Mouse (Mus musculus): ENCODE measurements around the gene Igf2bp3. TPM values are rescaled to one million over a fixed set of nuclear protein-coding genes. Genes with fewer than 3 reads are reported as not detected.

The Igf2bp3 gene
- total RNA-seq, 2 experiments from 2014 or later = 0.02 TPM; not detected in 1

GRCm38 (mm10) chr6:49176018-49176417, 38.7 kb downstream of the Igf2bp3 start:
- ATAC-seq (ENCODE audit: poor library complexity, severe bottlenecking) = peak; percentile 59; the same call in 1 of the 2 replicates

GRCm38 (mm10) chr6:49174616-49175015, 40.1 kb downstream of the Igf2bp3 start:
- ATAC-seq (ENCODE audit: poor library complexity, severe bottlenecking) = no peak

GRCm38 (mm10) chr6:49173674-49174073, 41.1 kb downstream of the Igf2bp3 start:
- no peak for ATAC-seq (ENCODE audit: poor library complexity, severe bottlenecking)

GRCm38 (mm10) chr6:49173265-49173664, 41.5 kb downstream of the Igf2bp3 start:
- no peak for ATAC-seq (ENCODE audit: poor library complexity, severe bottlenecking)

GRCm38 (mm10) chr6:49171216-49171615, 43.5 kb downstream of the Igf2bp3 start:
- ATAC-seq (ENCODE audit: poor library complexity, severe bottlenecking) = no peak

- ATAC-seq (ENCODE audit: poor library complexity, severe bottlenecking) = no peak
These were observed 46.1 kb downstream of the Igf2bp3 start for GRCm38 (mm10) chr6:49168648-49169047.

- ATAC-seq (ENCODE audit: poor library complexity, severe bottlenecking) = no peak
These were observed 47.4 kb downstream of the Igf2bp3 start for GRCm38 (mm10) chr6:49167406-49167805.

GRCm38 (mm10) chr6:49166318-49166717, 48.4 kb downstream of the Igf2bp3 start:
- ATAC-seq (ENCODE audit: poor library complexity, severe bottlenecking) = no peak

GRCm38 (mm10) chr6:49165855-49166254, 48.9 kb downstream of the Igf2bp3 start:
- no peak for ATAC-seq (ENCODE audit: poor library complexity, severe bottlenecking)

GRCm38 (mm10) chr6:49165101-49165500, 49.7 kb downstream of the Igf2bp3 start:
- ATAC-seq (ENCODE audit: poor library complexity, severe bottlenecking) = no peak

GRCm38 (mm10) chr6:49164701-49165100, 50.1 kb downstream of the Igf2bp3 start:
- no peak for ATAC-seq (ENCODE audit: poor library complexity, severe bottlenecking)

GRCm38 (mm10) chr6:49159971-49160370, 54.8 kb downstream of the Igf2bp3 start:
- no peak for ATAC-seq (ENCODE audit: poor library complexity, severe bottlenecking)

GRCm38 (mm10) chr6:49156826-49157175, 58.0 kb downstream of the Igf2bp3 start:
- ATAC-seq (ENCODE audit: poor library complexity, severe bottlenecking) = no peak

GRCm38 (mm10) chr6:49156170-49156825, 58.5 kb downstream of the Igf2bp3 start:
- no peak for ATAC-seq (ENCODE audit: poor library complexity, severe bottlenecking)

GRCm38 (mm10) chr6:49151465-49151864, 63.3 kb downstream of the Igf2bp3 start:
- no peak for ATAC-seq (ENCODE audit: poor library complexity, severe bottlenecking)

GRCm38 (mm10) chr6:49150349-49151229, 64.2 kb downstream of the Igf2bp3 start:
- ATAC-seq (ENCODE audit: poor library complexity, severe bottlenecking) = no peak

GRCm38 (mm10) chr6:49149202-49149930, 65.4 kb downstream of the Igf2bp3 start:
- no peak for ATAC-seq (ENCODE audit: poor library complexity, severe bottlenecking)

- ATAC-seq (ENCODE audit: poor library complexity, severe bottlenecking) = no peak
These were observed 66.0 kb downstream of the Igf2bp3 start for GRCm38 (mm10) chr6:49148781-49149180.

- no peak for ATAC-seq (ENCODE audit: poor library complexity, severe bottlenecking)
These were observed 66.4 kb downstream of the Igf2bp3 start for GRCm38 (mm10) chr6:49148368-49148767.

GRCm38 (mm10) chr6:49146461-49146860, 68.3 kb downstream of the Igf2bp3 start:
- ATAC-seq (ENCODE audit: poor library complexity, severe bottlenecking) = no peak

GRCm38 (mm10) chr6:49142428-49142827, 72.3 kb downstream of the Igf2bp3 start:
- ATAC-seq (ENCODE audit: poor library complexity, severe bottlenecking) = no peak
